Comparison of ENCODE assay signal across 31 mouse cellular contexts in genomic region chr9:114496469-114496868, GRCm38 (mm10). TPM values are rescaled to one million over a fixed set of nuclear protein-coding genes. Genes with fewer than 3 reads are reported as not detected.
DNase-seq lines count a peak whose midpoint lies in the region; ATAC-seq lines count a peak whose summit lies in the region.
"Had no signal": no experiment of that assay in that cellular context is flagged by ENCODE, and none has a peak within 500 bp of the region (broad histone marks: within the 10 kb centered on the region; RNA-seq: fewer than 3 reads in every experiment).

No protein-coding gene starts in this region.

- no peak overlapping the region for H3K27ac ChIP-seq in heart, embryonic 16.5 days (ENCODE audit: low read length)
- H3K27ac ChIP-seq in midbrain, embryonic 10.5 days (replicated peaks), result no peak overlapping the region
- no peak overlapping the region for H3K27ac ChIP-seq in midbrain, embryonic 16.5 days (ENCODE audit: low read length)
- H3K27ac ChIP-seq: embryonic facial prominence, embryonic 12.5 days; limb, embryonic 13.5 days; liver, embryonic 13.5 days; midbrain, embryonic 15.5 days; neural tube, embryonic 15.5 days had no signal

- no peaks in the 10 kb centered on the region for H3K4me1 ChIP-seq in heart, embryonic 16.5 days (ENCODE audit: control insufficient read depth, insufficient read depth, low read length)
- H3K4me1 ChIP-seq in midbrain, embryonic 10.5 days, result peaks cover 3% of the 10 kb centered on the region; the same call in 1 of the 2 replicates
- 0 out of 2 replicates have a peak, but pooled peaks cover 2% of the 10 kb centered on the region for H3K4me1 ChIP-seq in midbrain, embryonic 16.5 days (ENCODE audit: control insufficient read depth, insufficient read depth, low read length)
- H3K4me1 ChIP-seq: midbrain, embryonic 15.5 days had no signal

- H3K4me3 ChIP-seq in heart, embryonic 16.5 days (ENCODE audit: low read length), result no peak overlapping the region
- no peak overlapping the region for H3K4me3 ChIP-seq in midbrain, embryonic 10.5 days
- no peak overlapping the region for H3K4me3 ChIP-seq in midbrain, embryonic 16.5 days (ENCODE audit: low read depth, low read length)
- H3K4me3 ChIP-seq: embryonic facial prominence, embryonic 12.5 days; limb, embryonic 13.5 days; liver, embryonic 13.5 days; midbrain, embryonic 15.5 days; neural tube, embryonic 15.5 days had no signal

- peaks cover 5% of the 10 kb centered on the region for H3K27me3 ChIP-seq in heart, embryonic 16.5 days (ENCODE audit: control insufficient read depth, insufficient read depth, low read length)
- H3K27me3 ChIP-seq in midbrain, embryonic 10.5 days (ENCODE audit: low read depth, poor library complexity, severe bottlenecking), result no peaks in the 10 kb centered on the region
- H3K27me3 ChIP-seq in midbrain, embryonic 16.5 days (ENCODE audit: control insufficient read depth, insufficient read depth, low read depth, low read length), result no peaks in the 10 kb centered on the region
- H3K27me3 ChIP-seq: embryonic facial prominence, embryonic 12.5 days; limb, embryonic 13.5 days; liver, embryonic 13.5 days had no signal

- 71% methylated on average over 7 of the region's 7 CpGs for WGBS in heart, embryonic 16.5 days
- 87% methylated on average over 7 of the region's 7 CpGs for WGBS in midbrain, embryonic 10.5 days
- WGBS in midbrain, embryonic 16.5 days, result 87% methylated on average over 7 of the region's 7 CpGs

- H3K9ac ChIP-seq in heart, embryonic 16.5 days (ENCODE audit: low read length), result no peak overlapping the region
- H3K9ac ChIP-seq in midbrain, embryonic 16.5 days (ENCODE audit: low read depth, low read length), result no peak overlapping the region
- H3K9ac ChIP-seq: embryonic facial prominence, embryonic 12.5 days; limb, embryonic 13.5 days; liver, embryonic 13.5 days; midbrain, embryonic 15.5 days; neural tube, embryonic 15.5 days had no signal

- intact Hi-C loops in heart, postnatal 25 days (cut with DNase I), result loop anchor here (2.0 kb wide), 1 partner anchor 78 kb away; no protein-coding TSS in a partner anchor

- no peaks in the 10 kb centered on the region for H3K36me3 ChIP-seq in heart, embryonic 16.5 days (ENCODE audit: control insufficient read depth, insufficient read depth)
- H3K36me3 ChIP-seq in midbrain, embryonic 10.5 days, result no peaks in the 10 kb centered on the region
- no peaks in the 10 kb centered on the region for H3K36me3 ChIP-seq in midbrain, embryonic 16.5 days (ENCODE audit: control insufficient read depth, insufficient read depth, low read length)
- H3K36me3 ChIP-seq: embryonic facial prominence, embryonic 12.5 days; limb, embryonic 13.5 days; liver, embryonic 13.5 days; midbrain, embryonic 15.5 days; neural tube, embryonic 15.5 days had no signal

- no peak for ATAC-seq in heart, embryonic 16.5 days (replicated peaks; ENCODE audit: extremely low read depth, insufficient read depth, low FRiP score)
- peak; percentile 83 for ATAC-seq in activated CD4-positive, CD25-positive, alpha-beta regulatory T cell, adult 4 months
- no peak for ATAC-seq in midbrain, embryonic 16.5 days
- ATAC-seq: hindbrain, embryonic 16.5 days; intestine, postnatal 0 days; midbrain, embryonic 15.5 days had no signal

- no peaks in the 10 kb centered on the region; the same call in 1 of the 2 replicates for H3K9me3 ChIP-seq in heart, embryonic 16.5 days (replicated peaks; ENCODE audit: control insufficient read depth, low read length)
- H3K9me3 ChIP-seq in midbrain, embryonic 10.5 days (replicated peaks), result no peaks in the 10 kb centered on the region
- no peaks in the 10 kb centered on the region for H3K9me3 ChIP-seq in midbrain, embryonic 16.5 days (replicated peaks; ENCODE audit: control insufficient read depth, low read length, poor library complexity, severe bottlenecking)
- H3K9me3 ChIP-seq: embryonic facial prominence, embryonic 12.5 days; liver, embryonic 13.5 days; midbrain, embryonic 15.5 days; neural tube, embryonic 15.5 days had no signal

- H3K4me2 ChIP-seq in heart, embryonic 16.5 days (ENCODE audit: low read depth, low read length), result peak overlapping the region; percentile 12; the same call in 1 of the 2 replicates
- H3K4me2 ChIP-seq in midbrain, embryonic 16.5 days (ENCODE audit: low read length), result no peak overlapping the region
- H3K4me2 ChIP-seq: embryonic facial prominence, embryonic 12.5 days; limb, embryonic 13.5 days; liver, embryonic 13.5 days; midbrain, embryonic 15.5 days; neural tube, embryonic 15.5 days had no signal

- no peak for DNase-seq in heart, postnatal 25 days (ENCODE audit: low spot score)
- peak; percentile 86 for DNase-seq in thymus, postnatal 0 days (ENCODE audit: low spot score)
- DNase-seq in c-Kit-positive CD71-positive TER-119-positive erythroid progenitor cells, embryonic 14.5 days (ENCODE audit: low spot score), result no peak
- DNase-seq in midbrain, embryonic 10.5 days (ENCODE audit: low spot score), result no peak
- no peak for DNase-seq in lung, postnatal 4 days
- DNase-seq: adrenal gland, adult 8-10 months; cerebellum, adult 18-20 months; cerebellum, postnatal 25 days; heart, postnatal 4 days; kidney, postnatal 25 days; liver, embryonic 13.5 days; lung, adult 2 months; lung, postnatal 14 days; right cerebral cortex, adult 18-20 months had no signal

RNA-seq across cellular contexts. Expression of gene Ccr4, which starts 8.2 kb away (rescaled TPM):
- 0.35 and 0.87 TPM in 2 replicates for polyA plus RNA-seq in heart, embryonic 16.5 days (2015; fragmentation: Nextera tagmentation; extraction: Ambion mirVana)
- total RNA-seq in heart, postnatal 25 days (2021), result not detected
- polyA plus RNA-seq in activated CD4-positive, CD25-positive, alpha-beta regulatory T cell, adult 4 months (2017; shearing (Covaris generic)), result 10 to 100 TPM; 33.0 to 42.8 TPM
- 20.7 and 21.9 TPM in 2 replicates for polyA plus RNA-seq in thymus, postnatal 0 days (2015; fragmentation: Nextera tagmentation; extraction: Ambion mirVana)
- polyA plus RNA-seq in midbrain, embryonic 10.5 days (2016; fragmentation: Nextera tagmentation; extraction: Ambion mirVana), result not detected in 2 replicates
- polyA plus RNA-seq in midbrain, embryonic 16.5 days (2015; fragmentation: Nextera tagmentation; extraction: Ambion mirVana), result not detected in 2 replicates
- total RNA-seq: adrenal gland, adult 8-10 months; gastrocnemius, adult 18-20 months; gastrocnemius, postnatal 4 days; heart, adult 8-10 months; heart, postnatal 4 days; left cerebral cortex, postnatal 25 days had no signal
- polyA plus RNA-seq: embryonic facial prominence, embryonic 12.5 days; forebrain, embryonic 11.5 days; heart, embryonic 14.5 days; hindbrain, embryonic 16.5 days; limb, embryonic 13.5 days; liver, embryonic 13.5 days; midbrain, embryonic 15.5 days; neural tube, embryonic 15.5 days had no signal

RNA-seq across cellular contexts. Expression of gene C130032M10Rik, which starts 19.0 kb away (rescaled TPM):
- polyA plus RNA-seq in heart, embryonic 16.5 days (2015; fragmentation: Nextera tagmentation; extraction: Ambion mirVana), result 0.87 and 1.3 TPM in 2 replicates
- not detected for total RNA-seq in heart, postnatal 25 days (2021)
- polyA plus RNA-seq in activated CD4-positive, CD25-positive, alpha-beta regulatory T cell, adult 4 months (2017; shearing (Covaris generic)), result not detected
- not detected in 2 replicates for polyA plus RNA-seq in thymus, postnatal 0 days (2015; fragmentation: Nextera tagmentation; extraction: Ambion mirVana)
- polyA plus RNA-seq in midbrain, embryonic 10.5 days (2016; fragmentation: Nextera tagmentation; extraction: Ambion mirVana), result 0.91 and 0.98 TPM in 2 replicates
- polyA plus RNA-seq in midbrain, embryonic 16.5 days (2015; fragmentation: Nextera tagmentation; extraction: Ambion mirVana), result not detected in 2 replicates
- total RNA-seq: gastrocnemius, adult 18-20 months; gastrocnemius, postnatal 4 days; heart, adult 8-10 months; heart, postnatal 4 days; left cerebral cortex, postnatal 25 days; megakaryocyte, adult 5-6 weeks had no signal
- polyA plus RNA-seq: forebrain, embryonic 11.5 days; hindbrain, embryonic 16.5 days; intestine, postnatal 0 days; liver, embryonic 13.5 days; lung, adult 2 months; midbrain, embryonic 15.5 days; neural tube, embryonic 15.5 days; small intestine, adult 2 months had no signal

Comparison
In these comparisons a context has a peak if more than half of its experiments do, and no peak if none do; other contexts are left out.
1. RNA of gene Ccr4, which starts 8.2 kb away (polyA plus RNA-seq): 33.0 to 42.8 TPM in activated CD4-positive, CD25-positive, alpha-beta regulatory T cell, adult 4 months and 20.7 to 21.9 TPM in thymus, postnatal 0 days; 0.35 to 0.87 TPM in heart, embryonic 16.5 days, not detected in midbrain, embryonic 10.5 days and not detected in midbrain, embryonic 16.5 days; every median in the first group is over 10 times any median in the second.